Mouse (Mus musculus) thymus, adult 2 months (tissue): ENCODE measurements around the gene Pigp.

Source experiments
- CTCF ChIP-seq: fragments of 200-500 bp; IDR thresholded peaks from 2 replicates; pipeline ENCODE4 v1.5.1; 2012; ENCODE audit warnings: mild to moderate bottlenecking, control low read depth, low read length, moderate library complexity, borderline replicate concordance; ENCODE audit not compliant: control insufficient read depth, poor library complexity, insufficient read depth; ENCODE audit errors: extremely low read depth
- POLR2A ChIP-seq: fragments of 200-500 bp; IDR thresholded peaks from 2 replicates; pipeline ENCODE4 v1.6.1; 2012; ENCODE audit warnings: mild to moderate bottlenecking, low read length, control low read depth, moderate library complexity; ENCODE audit not compliant: control insufficient read depth, poor library complexity, insufficient read depth; ENCODE audit errors: extremely low read depth

GRCm38 (mm10) chr16:94369596-94370172 is 2.0 kb downstream of the Pigp start:
- TF ChIP-seq CTCF (no peak), POLR2A (no peak)
